Mouse (Mus musculus) left cerebral cortex, adult 8-10 months (tissue): ENCODE measurements around the gene Gpatch8. TPM values are rescaled to one million over a fixed set of nuclear protein-coding genes. Genes with fewer than 3 reads are reported as not detected.
A peak's percentile ranks its signal among the peaks of the same experiment; 100 is the strongest.

ENCODE experiments used
- DNase-seq, 2 experiments: peaks; one replicate each; pipeline ENCODE4 v3.0.0; 2022; ENCODE audit warnings: low spot score in 2 of 2
- total RNA-seq, 4 experiments: library from RNA; stranded (reverse); gene quantifications; 2 replicates each; pipeline ENCODE4 v1.2.4; 2022

The Gpatch8 gene
- 10 to 100 TPM; 53.4 to 64.9 (median 58.6) TPM for total RNA-seq

DNA sequence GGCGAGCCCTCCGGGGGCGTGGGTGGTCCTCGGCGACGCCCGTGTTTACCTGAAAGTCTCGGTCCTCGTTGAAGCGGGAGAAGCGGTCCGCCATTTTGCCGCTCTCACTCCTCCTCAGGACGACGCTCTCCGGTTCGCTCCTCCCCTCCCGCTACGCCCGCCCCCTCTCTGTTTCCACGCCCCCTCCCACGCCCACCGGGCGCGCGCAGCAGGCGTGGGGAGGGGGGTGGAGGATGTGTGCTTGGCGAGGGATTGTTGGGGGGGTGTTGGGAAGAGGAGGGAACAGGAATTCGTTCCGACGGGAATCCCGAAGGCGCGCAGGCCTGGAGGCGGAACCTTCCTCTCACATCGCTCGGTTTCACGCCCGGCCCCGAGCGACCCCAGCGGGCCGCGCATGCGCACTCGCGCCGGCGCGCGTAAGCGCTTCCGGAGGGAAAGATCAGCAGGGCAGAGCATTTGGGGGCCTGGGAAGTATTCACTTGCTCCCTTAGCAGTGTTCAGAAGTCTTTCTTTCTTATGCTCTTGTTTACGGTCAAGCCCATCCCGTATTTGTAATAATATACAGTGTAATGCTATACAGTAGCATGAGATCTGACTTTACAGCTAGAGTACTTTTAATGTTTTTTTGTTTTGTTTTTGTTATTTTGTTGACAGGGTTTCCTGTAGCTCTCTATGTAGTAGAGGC, at the start of gene Gpatch8:
Gene Gpatch8, minus strand, starts transcription at position 362 of the 685 bp plus-strand sequence.
- DNase-seq: peak; percentile 93 to 94

DNA sequence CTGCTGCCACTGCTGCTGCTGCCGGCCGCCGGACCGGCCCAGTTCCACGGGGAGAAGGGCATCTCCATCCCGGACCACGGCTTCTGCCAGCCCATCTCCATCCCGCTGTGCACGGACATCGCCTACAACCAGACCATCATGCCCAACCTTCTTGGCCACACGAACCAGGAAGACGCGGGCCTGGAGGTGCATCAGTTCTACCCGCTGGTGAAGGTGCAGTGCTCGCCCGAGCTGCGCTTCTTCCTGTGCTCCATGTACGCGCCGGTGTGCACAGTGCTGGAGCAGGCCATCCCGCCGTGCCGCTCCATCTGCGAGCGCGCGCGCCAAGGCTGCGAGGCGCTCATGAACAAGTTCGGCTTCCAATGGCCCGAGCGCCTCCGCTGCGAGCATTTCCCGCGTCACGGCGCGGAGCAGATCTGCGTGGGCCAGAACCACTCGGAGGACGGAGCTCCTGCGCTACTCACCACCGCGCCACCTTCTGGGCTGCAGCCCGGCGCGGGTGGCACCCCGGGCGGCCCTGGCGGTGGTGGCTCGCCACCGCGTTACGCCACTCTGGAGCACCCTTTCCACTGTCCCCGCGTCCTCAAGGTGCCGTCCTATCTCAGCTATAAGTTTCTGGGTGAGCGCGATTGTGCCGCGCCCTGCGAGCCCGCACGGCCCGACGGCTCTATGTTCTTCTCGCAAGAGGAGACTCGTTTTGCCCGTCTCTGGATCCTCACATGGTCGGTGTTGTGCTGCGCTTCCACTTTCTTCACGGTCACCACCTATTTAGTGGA, 48.8 kb upstream of the Gpatch8 start:
- peak in 1 of 2 experiments; percentile 11 for DNase-seq

DNA sequence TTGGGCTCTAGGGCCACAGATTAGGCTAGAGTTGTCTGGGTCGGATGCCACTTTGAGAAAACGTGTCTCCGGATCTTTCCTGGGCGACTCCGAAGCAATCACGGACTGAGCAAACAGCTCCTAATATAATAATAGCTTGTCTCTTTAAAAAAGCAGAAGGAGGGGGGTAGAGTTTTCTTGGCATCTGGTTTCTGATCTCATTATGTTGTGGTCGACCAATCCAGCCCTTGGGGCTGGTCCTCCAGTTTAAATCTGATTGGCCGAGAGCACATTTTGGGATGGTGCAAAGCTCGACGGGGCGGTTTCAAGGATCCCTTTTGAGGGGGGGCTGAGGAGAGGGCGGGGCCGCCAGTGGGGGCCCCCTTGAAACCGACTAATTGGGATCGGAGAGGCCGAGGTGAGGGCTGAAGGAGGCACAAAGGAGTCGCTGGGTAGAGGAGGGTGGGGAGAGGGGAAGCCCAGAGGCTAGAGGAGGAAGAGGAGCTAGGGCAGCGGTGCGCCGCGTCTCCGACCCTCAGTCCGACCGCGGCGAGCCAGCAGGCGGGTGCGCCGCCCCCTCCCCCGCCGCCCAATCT, 47.9 kb upstream of the Gpatch8 start, which contains the start of gene Fzd2:
Gene Fzd2, plus strand, starts transcription at position 387 of the 575 bp plus-strand sequence.
- peak; percentile 4 to 74 for DNase-seq

DNA sequence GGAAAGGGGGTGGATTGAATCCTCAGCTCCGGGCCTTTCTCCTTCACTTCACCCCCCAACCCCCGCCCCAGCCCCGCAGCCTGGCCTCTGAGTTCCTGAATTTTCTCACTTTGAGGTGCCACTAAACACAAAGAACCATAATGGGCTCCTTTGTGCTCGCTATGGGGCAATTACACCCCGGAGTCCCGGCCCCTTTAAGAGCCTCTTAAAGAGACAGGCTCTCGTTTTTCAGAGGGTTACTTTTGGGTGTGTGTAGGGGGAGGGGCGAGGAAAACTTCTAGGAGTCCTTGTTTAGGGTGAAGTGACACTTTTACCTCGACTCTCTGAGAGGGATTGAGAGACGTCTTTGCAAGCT, 47.3 kb upstream of the Gpatch8 start:
- DNase-seq: no peak

DNA sequence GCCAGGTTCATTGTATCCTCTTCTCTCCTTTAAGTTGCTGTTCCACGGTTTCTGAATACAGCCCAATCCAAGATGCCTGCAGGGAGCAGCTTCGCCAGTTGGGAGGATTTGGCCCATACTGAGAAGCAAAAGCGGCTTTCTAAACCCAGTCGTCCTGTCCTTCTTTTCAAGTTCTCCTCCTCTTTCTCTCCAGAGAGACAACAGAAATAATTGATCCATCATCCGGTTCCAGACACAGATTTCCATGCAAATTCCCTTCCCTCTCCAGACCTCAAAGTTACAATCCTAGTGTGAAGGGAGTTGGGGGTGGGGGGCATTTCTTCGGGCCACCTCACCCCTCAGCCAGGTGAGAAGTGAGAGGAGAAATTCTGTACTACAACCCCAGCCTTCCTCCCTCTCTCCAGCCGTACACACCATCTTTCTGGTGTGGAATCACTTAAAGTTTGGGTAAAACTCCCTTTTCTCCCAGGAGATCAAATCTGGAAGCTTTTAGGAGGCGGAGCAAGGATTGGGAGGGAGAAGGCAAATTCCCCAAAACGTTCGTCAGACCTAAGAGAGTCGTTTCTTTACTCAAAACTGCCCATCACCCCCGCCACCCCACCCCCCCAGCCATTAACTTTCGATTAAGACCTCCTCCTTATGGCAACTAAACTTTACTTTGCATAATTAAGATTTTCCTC, 46.8 kb upstream of the Gpatch8 start:
- no peak for DNase-seq

DNA sequence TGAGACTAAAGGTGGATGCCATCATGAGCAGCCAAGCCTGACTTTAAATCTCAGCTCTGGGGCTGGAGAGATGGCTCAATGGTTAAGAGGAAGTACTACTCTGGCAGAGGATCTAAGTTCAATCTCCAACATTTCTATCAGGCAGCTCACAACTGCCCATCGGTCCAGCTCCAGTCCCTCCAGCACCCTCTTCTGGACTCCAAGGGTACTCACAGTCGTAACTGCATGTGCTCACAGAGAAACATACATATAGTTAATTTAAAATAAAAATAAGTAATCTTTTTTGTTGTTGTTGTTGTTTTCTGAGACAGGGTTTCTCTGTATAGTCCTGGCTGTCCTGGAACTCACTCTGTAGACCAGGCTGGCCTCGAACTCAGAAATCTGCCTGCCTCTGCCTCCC, 43.7 kb upstream of the Gpatch8 start:
- DNase-seq: no peak

DNA sequence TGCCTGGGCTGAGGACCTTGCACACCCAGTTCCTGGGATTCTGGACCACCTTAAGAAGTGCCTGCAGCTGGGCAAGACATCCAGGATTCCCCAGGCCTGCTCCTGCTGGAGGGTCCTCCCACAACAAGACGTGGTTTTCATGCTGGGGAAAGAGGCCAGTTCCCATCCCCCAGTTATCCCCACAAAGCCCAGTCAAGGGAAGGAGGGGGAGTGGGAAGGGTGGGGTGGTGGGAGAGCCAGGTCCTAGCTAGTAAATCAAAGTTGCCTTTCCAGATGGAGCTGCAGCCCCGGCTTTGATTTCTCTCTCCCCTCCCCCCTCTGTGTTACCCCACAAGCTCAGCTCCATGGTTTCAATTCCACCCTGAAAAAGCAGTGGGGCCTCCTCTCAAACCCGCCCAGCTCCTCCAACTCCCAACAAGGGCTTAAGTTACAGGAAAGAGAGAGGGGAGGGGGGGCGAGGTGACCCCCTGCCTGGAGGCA, 39.2 kb upstream of the Gpatch8 start:
- DNase-seq: no peak

DNA sequence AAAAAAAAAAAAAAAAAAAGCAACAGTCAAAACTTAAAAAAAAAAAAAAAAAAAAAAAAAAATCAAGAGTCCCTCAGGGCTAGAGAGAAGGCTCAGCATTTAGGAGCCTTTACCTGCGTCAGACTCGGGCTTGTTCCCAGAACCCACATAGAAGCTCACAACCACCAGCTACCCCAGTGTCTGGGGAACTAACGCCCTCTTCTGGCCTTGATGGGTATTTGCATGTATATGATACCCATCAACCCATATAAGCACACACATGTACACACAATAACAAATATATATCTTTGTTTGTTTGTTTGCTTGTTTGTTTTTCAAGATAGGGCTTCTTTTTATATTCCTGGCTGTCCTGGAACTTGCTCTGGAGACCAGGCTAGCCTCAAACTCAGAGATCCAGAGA, 31.4 kb upstream of the Gpatch8 start:
- DNase-seq: no peak

DNA sequence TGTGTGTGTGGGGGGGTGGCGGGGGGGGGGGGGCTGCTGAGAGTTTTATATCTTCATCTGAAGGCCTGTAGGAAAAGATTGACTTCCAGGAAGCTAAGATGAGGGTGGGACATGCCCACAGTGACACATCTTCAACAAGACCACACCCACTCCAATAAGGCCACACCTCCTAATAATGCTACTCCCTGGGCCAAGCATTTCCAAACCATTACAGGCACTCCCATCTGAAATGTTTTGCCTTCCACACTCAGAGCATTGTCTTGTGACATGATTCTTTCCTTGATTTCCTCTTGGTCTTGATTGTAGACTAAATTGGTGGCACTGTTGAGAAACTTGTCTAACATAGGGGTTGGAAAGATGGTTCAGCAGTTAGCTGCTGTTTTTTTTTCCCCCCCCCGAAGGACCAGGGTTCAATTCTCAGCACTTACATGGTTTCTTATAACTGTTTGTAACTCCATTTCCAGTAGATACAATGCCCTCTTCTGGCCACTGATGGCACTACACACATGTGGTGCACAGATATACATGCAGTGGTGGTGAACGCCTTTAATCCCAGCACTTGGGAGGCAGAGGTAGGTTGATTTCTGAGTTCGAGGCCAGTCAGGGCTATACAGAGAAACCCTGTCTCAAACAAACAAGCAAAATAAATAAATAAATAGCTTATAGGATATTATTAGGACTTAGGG, 30.4 kb upstream of the Gpatch8 start:
- DNase-seq: no peak

DNA sequence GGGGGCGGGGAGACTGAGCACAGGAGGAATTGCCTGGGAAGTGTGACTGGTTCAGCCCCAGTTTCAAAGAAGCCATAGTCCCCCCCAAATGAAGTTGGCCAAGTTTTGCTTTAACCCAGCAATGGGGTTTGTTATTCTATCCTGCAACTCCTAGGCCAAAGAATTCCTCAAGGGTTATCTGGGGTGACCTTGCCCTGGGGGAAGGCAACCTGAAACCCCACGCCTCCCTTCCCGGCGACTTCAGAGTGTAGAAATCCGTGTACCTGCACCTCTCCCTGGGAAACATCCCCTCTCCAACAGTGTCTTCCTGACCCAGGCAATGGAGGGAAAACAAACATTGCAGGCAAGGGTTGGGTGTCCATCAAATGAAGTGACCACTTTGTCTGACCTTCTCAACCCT, 26.5 kb upstream of the Gpatch8 start:
- DNase-seq: no peak

DNA sequence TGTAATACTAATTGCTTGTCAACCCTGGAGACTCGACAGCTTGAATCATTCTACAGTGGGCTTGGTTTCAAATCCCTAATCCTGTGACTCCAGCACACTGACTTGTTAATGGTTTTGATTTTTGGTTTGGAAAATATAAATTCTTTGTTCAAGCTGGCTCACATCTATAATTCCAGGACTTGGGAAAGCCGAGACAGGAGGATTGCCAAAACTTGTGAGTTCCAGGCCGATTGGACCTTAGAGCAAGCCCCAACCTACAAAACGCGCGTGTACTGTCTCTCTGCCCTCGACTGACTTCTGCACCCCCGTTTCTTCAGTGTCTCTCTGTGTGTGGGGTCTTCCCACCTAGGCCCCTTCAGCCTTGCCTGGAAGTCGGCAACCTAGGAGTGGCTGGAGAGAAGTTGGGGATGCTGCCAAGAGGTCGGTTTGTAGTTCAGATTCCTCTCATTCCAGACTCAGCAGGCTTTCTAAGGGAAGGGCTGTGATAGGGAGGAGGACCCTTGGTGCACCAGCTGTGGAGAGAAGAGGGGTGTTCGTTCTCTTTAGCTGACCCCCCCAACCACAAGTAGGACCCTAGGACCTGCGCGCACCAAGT, 25.9 kb upstream of the Gpatch8 start:
- no peak for DNase-seq

DNA sequence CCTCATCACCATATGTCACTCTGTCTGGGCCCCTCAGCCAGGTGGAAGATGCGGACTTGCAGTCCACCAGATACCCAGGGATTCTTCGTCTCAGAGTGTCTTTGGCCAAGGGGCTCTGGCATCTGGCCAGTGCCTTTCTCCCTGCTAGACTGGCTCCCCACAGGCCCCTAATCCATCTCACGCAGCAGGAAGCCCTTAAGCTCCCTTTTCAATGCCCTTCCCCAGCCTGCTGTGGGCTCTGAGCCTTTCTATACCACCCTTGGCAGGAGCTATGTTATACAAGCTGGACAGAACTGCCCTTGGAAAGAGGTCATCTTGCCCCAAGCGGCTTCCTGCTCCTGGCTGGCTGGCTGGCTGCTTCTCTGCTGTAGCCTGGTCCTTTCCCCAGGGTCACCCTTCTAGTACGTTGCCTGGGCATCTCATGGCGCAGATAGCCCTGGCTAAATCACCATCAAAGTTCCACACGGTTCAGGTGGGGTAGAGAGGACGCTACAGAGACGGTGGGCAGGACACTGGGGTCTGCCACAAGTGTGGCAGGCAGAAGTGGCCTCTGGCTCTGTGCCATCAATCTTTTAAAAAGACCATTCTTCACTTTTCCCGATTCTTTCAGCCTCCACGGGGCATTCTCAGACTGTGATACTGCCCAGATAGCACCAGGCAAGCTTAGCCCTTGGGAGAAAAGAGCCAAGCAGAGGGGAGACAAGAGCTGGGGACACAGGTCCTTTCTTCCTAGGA, 25.3 kb upstream of the Gpatch8 start:
- DNase-seq: no peak

DNA sequence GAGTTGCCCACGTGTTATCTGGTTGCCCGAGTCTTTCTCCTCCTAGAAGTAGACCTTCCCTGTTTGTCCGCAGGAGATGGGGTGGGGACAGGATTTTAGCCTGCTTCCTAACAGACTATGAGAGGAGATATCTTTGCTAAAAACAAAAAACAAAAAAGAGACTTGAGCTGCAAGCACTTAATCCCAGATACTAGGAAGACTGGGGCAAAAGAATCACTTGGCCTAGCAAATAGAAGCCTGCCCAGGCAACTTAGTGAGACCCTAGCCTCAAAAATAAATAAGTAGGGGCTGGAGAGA, 23.8 kb upstream of the Gpatch8 start:
- no peak for DNase-seq

DNA sequence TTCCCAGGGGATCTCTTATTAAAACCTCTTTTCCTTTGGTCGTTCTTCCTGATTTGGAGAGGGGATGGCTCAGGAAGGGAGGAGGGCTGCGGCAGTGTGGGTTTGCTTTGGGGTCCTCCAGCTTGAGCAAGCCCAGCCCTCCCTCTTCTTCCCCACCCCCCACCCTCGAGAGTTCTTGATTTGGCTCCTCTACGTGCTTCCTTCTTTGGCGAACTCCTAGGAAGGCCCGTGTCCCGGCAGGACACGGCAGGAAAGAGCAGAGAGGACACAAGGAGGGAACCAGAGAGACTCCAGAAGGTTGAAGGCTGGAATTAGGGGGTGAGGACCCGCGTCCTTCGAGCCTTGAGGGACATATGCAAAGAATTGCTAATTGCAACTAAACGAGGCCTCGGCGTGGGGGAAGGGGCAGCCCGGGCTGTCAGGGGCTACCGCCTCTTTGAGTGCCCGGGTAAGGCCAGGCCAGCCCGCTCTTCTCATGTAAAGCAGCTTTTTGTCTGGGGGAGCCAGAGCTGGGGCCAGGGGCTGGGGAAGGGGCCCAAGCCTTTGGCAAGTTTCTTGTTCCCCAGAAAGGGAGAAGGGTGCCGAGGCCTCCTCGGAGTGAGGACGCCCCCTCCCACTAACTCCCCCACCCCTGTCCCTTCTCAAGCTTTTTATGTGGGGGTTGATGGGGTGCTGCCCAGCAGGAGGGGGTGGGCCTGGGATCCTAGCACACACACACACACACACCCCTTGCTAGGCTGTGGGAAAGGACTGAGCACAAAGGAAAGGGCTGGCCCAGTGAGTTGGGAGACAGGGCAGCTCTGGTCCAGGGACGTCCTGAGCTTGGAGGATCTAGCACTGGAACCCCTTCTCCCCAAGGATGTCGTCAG, 23.2 kb upstream of the Gpatch8 start, which contains the start of gene Gm11627:
Gene Gm11627, minus strand, starts transcription at position 297 of the 869 bp plus-strand sequence.
- peak in 1 of 2 experiments; percentile 37 for DNase-seq

DNA sequence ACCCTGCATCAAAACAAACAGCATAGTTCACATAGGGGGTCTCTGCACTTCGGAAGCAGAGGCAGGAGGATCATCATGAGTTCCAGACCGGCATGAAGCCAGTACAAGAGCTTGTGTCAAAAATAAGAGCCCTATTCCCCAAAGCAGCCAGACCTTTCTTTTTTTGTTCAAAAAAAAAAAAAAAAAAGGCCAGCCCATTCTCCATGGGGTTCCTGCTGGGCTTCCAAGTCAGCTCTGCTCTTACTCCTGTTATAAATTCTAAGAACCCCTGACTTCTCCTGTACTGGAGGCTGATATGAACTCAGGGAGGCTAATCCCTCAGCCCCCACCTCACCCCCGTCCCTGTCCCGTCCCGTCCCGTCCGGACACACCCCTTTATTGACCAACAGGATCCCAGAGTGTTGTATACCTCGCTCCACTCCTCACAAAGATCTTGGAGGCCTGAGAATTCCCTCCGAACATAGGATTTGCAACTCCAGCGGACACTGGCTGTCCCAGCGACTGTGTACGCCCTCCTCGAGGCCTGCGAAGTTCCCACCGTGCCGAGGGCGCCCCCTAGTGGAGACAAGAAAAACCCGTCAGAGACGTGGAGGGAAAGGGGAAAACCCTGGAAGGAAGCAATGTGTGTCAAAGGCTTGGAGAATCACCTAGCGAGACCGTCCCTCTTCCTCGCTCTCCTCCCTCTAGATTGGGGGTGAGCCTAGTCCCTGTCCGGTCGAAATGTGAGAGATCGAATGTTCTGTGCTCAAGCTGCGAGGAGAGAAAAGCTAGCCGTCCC, 22.3 kb upstream of the Gpatch8 start:
- DNase-seq: peak in 1 of 2 experiments; percentile 34

DNA sequence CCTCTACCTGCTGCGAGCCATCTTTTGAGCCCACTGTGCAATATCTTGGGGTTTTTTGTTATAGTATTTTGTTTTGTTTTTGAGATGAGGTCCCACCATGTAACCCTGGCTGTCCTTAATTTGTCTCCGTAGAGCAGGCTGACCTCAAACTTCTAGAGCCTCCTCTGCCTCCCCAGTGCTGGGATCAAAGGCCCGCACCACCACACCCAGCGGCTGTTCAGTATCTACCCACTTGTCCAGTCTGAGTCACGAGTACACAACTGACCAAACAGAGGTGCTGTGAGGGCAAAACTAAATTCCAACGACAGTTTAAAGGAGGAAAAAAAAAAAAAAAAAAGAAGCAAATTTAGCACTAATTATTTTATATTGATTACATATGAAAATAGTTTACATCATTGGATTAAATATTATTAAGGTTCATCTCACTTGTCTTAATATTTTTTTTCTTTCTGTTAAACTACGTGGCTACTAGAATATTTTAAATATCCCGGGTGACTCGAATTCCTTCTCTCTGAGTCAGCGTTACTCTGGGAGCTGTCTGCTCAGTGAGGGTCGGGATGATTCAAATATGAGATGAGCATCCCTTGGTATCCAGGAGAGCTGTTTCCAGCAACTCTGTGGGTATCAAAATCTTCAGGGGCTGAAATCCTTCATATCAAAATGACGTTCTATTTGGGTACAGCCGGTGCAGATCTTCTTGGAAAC, 20.0 kb upstream of the Gpatch8 start:
- no peak for DNase-seq

DNA sequence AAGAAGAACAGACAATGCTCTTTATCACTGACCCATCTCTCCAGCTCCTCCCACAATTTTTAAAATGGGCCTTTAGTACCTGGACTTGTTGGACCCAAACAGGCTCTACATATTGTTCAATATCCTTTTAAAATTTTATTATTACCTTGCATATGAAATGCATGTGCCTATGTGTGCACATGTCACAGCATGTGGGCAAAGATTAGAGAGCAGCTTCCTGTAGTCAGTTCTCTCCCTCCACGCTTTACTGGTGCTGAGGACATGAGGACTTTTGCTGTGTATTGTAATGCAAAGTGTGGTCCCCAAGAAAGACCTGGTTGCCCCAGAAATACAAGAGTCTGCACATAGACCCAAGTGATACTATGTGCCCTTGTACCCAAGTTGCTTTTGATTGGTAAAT, 18.8 kb upstream of the Gpatch8 start:
- no peak for DNase-seq
